Mouse (Mus musculus) heart, adult 11 months (tissue): ENCODE results near the gene Synpo2.

ENCODE experiments used
- DNase-seq: peaks from one replicate; pipeline ENCODE4 v3.0.0; 2022

Synpo2 gene

DNA sequence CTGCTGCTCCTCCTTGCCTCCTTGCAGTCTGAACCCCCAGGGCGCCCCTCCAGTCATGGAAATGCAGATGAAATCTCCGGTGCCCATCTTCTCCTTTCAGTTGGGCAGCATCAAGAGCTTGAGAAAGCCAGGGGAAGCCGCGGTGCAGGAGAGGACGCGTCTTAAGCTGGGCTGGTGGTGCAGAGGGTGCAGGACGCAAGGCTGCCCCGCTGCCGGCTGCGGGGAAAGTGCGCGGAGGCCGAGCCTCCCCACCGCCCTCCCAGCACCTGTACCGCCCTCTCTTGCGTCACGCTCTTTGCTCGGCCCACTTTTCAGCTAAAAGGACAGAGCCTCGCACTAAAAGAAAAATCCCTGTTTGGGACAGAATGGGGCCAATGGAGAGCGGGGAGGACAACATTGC, at the start of gene Synpo2:
TSS of gene Synpo2 (minus strand) at position 229 of the 400 bp plus-strand sequence.
- DNase-seq = peak; percentile 98

DNA sequence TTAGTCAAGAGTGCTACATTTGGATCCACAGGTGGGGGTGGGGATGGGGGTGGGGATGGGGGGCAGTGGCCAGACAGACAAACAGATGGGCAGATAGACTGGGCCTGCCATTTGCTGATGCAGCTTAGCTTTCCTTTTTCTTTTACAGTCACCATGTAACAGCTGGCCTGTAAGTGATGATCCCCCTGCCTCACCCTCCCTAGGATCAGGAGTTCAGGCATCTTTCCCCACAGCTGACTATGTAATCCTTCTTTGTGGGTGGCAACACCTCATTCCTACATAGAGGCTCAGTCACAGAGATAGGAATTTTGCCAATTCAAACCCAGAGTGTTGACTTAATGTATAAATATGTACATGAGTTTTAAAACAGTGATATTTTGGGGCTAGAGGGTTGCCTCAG, 49.7 kb upstream of the Synpo2 start:
- peak; percentile 40 for DNase-seq

DNA sequence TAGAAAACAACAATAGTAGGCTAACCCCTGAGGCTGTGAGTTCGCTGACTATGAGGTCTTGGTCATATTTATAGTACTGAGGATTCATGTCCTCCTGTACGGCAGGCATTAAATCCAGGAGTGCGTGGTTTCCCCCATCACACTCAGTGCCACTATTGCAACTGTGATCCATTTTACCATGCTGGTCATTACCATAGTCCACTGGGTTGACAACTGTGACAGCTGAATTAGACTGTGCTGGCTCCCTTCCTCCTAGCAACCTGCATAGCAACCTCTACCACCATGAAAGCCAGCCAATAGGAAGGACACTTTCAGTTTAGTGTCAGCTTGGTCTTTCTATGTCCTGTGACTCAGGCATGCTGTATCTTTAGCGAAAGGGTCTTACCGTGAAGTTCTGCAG, 48.3 kb upstream of the Synpo2 start:
- peak; percentile 84 for DNase-seq

DNA sequence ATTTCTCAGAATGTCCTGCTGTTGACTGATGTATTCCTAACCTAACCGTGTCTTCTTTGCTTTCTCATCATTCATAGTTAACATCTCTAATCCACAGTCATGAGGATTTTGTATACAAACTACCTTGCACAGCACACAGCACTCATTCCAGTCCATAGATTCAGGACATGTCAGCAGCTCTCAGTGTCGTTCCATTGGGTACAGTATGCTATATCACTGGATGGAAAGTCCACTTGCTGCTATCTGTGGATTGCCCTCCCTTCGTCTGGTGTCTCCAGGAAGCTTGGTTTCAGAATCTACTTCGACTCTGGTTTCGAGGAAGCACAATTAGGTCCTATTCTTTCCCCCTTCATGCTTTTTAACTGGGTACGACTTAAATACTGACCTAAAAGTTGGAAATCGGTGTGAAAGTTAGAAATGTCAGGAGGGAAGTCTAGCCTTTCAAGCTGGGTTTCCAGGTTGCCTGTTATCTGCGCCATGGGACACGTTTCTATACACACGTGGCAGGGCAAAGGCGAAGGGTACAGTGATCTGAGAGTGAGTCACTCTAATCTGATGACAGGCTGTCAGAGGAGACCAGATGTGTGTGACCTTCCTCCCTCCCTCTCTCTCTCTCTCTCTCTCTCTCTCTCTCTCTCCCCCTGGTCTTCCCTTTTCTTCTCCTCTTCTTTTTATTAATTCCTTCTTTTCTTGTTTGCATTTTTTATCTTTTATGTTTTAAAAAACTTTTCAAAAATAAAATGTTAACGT, 47.1 kb upstream of the Synpo2 start:
- DNase-seq = peak; percentile 74

DNA sequence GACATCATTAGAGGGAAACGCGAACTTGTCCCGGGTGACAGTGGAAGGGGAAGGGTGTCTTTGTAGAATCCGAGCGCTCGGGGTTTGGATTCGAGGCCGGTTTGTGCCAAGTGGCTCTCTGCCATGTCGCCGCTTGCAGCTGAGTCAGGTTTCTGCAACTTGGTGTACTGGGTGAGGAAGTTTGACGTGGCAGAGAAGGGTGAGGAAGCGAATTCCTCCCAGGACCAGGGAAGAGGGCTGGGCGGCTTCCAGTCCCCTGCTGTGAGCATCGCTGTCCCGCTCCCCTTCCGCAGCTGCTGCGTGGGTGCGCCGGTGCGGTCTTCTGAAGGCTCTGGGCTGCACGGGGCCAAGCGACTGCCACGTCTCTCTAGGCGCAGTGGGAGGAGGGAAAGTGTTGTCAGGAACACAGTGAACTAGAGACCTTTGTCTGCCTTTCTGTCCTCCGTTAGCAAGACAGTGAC, 31.8 kb upstream of the Synpo2 start:
- DNase-seq = peak; percentile 98

DNA sequence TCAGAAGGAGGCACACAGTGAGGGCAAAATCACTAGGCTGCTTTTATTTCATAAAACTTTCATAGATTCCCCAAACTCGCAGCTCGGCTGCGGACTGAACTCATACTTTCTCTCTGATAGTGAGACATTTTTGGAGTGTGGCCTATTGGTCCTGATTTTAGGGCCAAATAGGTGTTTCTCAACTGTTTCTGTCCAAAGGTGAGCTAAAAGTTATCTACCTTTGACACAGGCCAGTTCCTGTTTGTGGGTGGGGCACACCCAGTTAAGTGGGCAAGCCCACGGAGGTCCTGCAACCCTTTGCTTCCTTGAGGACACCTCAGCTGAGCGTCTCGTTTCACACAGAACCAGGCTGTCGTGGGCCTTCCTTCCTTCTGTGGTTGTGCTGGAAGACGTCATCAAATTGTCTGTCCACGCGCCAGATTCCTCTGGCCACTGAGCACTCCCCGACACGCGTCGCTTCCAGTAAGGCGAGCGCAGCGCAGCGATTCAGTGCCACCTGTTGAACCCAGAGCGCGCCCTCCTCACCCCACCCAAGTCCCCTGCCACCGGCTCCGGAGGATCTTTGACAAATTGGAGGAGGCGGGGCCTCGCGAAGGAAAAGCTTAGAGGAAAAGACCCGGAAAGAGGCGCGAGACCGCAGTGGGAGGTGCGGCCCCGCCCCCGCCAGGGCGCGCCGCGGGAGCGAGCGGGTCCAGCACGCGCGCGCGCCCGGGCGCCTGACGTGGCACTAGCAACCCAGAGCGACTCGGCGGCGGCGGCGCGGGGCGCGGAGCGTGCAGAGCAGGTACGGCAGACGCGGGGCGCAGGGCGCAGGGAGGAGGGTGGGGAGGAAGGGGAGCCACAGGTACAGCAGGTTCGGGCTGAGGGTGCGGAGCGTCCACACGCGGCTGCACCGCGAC, 31.1 kb upstream of the Synpo2 start, which contains the start of gene Sec24d:
TSS of gene Sec24d (plus strand) at position 703 of the 899 bp plus-strand sequence.
- peak; percentile 99 for DNase-seq

DNA sequence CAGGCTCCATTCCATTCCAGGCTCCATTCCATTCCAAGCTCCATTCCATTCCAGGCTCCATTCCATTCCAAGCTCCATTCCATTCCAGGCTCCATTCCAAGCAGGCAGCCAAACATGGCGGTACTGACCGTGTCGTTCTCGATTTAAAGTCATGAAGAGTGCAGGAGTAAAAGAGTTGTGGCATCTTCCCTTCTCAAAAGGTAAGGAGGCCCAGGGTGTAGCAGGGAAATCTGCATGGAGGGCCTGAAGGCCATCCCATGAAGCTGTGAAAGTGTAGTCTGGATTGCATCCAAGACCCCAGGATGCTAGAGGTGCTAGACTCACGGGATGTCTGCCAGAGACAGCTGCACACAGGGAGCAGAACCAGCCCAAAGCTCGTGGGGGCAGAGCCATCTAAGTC, 28.8 kb upstream of the Synpo2 start:
- DNase-seq = peak; percentile 93

DNA sequence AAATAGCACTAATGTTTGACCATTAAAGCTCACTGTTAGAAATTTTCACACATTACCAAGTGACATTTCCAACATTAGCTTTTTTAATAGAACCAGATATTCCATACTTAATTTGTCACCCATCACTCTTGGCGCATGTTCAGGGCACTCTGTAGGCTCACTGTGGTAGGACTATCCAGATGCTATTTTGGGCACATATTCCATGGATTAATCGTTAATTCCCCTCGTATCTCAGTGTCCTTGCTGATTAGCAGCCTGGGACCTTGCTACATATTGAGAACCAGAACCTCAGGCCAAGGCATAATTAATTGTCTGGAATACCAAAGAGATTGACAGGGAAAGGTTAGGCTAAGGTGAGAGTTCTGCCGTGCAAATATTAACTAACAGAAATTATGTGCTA, 22.8 kb upstream of the Synpo2 start:
- DNase-seq = peak; percentile 89

DNA sequence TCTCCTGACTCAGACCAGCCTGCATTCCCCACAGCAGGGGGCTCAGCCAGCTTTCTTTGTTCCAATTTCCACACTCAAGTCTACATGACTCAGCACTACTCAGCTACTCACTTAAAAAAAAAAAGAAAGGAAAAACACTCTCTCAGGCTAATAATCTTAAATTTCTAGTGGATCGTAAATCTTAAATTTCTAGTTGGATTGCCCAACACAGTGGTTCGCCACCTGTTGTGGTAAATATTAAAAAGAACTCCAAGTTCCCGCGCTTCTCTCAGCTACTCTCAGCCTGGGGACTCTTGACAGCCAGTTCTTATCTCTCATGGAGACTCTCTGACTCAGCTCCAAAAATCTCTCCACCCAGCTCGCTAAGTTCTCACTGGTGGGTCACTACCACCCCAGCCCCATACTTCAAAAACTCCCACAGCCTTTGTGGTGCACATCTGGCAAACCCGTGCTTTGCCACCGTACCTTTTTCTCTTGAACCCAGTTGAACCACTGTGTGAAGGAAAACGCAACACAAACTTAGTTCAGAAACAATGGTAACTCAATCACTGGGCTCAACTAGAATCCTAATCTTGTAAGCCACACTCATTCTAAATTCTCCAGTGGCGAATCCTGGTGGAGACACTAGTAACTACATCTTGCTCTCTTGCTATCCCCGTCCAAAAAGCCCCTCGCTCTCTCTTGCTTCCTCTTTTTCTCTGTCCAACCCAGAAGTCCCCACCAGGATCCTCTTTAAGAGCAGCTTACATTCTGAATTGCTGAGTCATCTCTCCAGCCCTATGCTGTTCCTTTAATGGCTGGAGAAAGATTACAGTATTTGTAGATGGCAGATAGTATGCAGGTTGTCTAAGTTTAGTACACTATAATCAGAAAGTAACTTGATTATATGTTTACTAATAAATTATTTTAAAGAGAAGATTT, 20.5 kb upstream of the Synpo2 start:
- DNase-seq = peak; percentile 96

DNA sequence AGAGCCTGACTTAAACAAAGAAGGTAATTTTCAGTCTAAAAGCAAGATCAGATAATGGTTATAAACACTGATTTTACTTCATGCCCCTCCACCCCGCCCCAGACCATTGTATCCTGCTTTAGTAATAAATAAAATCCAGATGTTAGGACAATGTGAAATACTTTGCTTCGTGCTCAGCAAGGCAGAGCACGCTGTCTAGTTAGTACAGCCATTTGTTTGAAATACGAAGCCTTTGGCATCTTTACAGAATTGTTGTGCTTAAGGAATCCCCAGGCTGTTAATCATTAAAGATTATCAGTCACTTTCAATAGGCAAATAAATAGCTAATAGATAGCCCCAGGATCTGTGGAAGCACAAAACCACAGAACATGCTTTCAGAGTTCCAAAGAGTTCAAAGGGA, 9.7 kb upstream of the Synpo2 start:
- peak; percentile 62 for DNase-seq

DNA sequence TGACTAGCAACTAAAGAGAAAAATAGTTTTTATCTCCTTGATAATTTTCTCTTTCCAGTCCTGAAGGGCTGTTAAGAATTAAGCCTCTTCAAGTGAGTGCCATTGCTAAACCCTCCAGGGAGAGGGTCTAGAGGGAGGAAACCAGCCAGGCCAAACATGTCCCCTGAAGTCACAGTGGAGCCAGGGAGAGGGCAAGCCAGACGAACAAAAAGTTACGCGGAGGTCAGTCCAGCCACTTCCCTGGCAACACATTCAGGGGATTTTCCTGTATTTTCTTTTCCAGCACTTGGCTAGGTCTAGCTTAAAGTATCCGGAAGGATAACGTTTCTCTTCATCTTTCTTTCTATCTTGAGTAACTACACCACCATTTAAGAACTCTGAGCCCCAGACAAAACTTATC, 8.4 kb upstream of the Synpo2 start:
- peak; percentile 97 for DNase-seq

DNA sequence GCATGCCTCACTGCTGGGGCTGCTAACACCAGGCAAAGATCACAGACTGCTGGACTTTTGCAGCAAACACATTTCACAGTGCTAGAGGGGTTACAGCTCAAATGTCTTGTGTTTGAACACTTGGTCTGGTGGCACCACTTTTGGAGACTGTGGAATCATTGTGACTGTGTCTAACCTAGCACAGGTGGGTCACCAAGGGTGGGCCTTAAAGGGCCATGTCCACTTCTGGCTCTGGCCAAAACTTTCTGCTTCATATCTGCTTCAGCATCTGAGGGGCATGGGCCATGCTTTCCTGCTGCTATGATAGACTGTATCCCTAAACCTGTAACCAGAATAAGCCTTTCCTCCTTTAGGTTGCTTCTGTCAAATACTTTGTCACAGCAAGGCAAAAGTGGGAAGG, 1.5 kb upstream of the Synpo2 start:
- DNase-seq = peak; percentile 79

DNA sequence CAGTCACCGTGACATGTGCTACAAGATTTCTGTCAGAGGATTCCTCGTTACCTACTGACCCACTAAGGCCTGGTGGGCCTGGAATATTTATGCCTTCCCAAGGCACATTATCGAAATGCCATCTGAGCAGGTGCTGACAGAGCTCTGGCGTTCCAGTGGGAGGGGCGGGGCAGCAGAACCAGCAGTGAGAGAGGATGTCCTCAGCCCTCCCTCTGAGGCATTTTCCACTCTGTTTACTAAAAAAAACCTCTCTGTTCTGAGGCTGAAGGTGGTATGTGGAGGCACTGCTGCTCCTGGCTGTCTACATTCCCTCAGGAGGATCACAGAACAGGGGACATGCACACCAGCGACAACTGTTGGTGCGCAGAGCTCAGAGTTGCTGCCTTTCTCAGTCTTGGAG, 1.1 kb upstream of the Synpo2 start:
- peak; percentile 85 for DNase-seq

DNA sequence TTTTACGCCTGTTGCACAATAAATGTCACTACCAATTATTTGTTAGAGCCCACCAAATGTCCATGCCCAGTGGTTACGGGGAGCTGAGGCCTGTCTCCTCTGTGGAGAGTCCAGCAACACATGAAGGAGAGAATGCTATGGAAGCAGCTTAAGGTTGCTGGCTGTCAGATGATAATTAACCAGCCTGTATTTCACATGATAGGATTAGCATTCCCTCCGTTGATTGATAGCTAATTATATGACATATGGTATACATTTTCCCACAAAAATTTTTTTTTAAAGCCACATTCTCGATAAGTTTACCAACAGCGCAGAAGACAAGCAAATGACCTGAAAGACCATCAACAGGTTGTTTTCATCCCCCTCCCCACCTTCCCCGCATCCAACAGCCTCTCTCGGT, 454 bp downstream of the Synpo2 start:
- peak; percentile 57 for DNase-seq

DNA sequence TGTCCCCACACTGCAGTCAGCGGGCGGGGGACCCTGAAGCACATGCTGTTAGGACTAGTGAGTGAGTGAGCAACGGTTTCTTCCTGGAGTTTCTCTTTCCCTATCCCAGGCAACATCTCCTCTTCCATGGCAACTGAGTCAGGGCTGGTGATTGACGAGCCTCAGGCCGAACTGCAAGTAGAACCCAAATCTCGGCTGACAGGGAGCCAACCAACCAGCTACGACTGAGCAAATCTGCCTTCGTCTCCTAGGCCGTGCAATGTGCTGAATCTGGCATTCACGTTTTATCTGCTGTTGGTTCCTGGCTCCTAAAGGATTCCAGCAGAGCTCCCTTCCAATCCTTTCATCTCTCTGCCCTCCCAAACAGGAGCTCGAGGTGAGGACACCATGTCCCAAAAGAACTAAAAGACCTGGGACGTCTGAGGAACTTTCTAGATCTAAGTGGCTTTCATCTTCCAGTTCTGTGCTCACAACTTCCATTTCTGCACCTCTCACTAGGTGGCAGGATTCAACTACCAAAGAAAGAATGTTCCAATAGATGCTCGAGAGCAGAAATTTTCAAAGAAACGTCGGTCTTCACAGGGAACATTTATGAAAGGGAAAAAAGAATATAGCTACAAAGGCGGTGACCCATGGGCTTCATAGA, 1.6 kb downstream of the Synpo2 start:
- DNase-seq = peak; percentile 96

DNA sequence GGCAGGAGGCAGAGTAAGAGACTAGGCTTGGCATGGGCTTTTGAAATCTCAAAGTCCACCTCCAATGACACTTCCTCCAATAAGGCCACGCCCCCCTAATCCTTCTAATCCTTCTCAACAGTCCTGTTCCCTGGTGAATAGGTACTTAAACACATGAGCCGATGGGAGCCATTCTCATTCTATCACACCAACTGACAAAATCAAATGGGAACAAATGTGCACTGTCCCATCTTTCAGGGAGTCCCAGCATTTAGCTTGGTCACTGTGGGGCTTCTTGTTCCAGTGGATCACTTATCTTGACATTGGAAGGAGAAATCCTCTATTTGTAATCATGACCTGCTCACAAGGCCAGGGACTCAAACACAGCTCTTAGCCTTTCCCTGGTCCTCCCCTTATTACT, 4.3 kb downstream of the Synpo2 start:
- peak; percentile 57 for DNase-seq

DNA sequence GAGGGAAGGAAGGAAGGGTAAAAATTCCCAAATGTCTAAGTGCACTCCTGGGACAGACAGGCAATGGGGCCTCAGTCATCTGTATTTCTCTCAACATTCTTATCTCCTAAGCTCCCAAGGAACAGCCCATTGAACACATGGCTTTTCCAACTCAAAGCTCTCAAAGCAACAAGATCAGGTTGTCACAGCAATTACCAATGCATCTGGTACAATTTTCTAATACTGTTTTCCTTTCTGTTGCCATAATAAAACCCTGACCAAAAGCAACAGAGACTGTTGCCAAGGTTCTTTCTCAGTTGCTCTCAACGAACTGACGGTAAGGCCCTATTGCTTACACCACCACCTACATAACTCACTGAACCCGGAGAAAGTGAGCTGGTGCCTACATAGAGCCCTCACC, 8.7 kb downstream of the Synpo2 start:
- peak; percentile 84 for DNase-seq

DNA sequence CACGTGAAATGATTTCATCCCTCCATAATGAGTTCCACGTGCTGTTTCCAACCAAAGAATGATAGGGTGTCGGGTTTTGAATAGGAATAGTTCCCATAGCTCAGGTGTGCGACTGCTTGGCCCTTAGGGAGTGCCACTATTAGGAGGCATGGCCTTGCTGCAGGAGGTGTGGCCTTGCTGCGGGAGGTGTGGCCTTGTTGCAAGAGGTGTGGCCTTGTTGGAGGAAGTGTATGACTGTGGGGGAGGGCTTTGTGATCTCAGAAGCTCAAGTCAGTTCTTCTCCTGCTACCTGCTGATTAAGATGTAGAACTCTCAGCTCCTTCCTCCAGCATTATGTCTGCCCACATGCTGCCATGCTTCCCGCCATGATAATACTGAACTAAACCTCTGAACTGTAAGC, 17.3 kb downstream of the Synpo2 start:
- no peak for DNase-seq

DNA sequence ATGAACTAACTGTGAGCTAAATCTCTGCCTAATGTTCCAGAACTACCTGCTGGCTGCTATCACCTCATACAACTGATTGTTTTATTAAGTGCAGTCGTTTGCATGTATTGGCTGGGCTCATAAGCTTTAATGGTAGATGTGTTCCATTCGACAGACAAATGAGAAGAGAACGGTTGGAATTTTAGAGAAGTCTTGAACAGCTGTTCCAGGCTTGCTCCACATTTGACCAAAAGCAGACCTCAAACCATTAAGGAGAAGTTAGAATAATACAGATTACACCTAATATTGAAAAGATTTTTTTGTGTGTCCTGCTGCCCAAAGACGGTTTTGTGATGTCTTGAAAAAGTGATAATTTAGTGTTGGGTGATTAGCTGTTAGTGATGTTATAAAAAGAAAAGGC, 27.1 kb downstream of the Synpo2 start:
- DNase-seq = no peak

DNA sequence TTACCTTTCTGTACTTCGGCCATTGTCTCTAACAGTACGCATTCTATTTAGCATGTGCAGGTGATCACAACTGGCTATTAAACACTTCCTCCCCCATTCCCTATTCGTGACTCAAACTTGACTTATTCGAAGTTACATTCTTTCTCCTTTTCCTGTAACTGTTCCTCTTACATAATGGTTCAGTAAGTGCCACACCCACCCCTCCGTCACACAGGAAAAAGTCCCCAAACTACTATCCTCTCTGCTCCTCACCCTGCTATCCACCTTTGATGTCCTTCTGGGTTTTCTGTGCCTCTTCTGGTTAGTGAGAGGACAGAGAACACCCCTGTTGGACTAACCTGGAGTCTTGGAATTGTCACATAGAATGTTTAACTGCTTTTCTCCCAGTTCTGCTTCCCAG, 28.6 kb downstream of the Synpo2 start:
- DNase-seq = peak; percentile 89

DNA sequence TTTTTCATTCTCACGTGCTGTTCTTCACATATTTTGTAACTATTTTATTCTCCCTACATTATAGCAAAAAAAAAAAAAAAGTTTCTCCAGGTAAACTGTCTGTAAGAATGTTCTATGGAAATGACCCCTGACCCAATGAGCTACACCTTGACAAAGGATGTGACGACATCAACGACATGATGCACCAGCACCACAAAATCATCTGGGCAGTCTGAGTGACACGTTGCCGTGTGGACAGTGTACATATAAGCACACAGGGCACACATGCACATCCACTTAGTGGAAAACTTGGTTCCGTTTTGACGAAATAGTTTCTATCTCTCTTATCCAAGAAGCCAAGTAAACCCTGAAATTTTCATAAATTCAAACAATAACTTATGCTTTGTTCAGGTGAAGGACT, 30.5 kb downstream of the Synpo2 start:
- DNase-seq = peak; percentile 68

DNA sequence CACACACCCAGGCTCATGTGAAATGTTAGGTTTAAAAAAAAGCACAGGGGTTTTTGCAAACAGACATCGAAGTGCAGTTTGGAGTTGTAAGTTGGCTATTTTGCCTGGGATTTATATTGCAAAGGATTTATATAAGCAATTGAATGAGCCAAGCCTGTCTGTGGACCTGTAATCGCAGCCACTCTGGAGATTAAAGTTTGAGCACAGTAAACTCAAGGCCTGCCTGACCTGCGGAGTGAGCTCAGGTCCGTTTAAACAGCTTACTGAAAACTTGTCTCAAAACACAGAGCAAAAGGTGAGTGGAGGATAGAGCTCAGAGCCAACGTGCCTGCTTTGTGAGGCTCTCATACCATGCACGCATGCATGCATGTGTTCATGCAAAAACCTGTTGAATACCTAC, 30.9 kb downstream of the Synpo2 start:
- peak; percentile 48 for DNase-seq
